Mouse (Mus musculus) bone marrow macrophage, adult 2 months (primary cell): Measurements from ENCODE around the gene Mis12.

ENCODE experiments used
- CTCF ChIP-seq: IDR thresholded peaks from 2 replicates; pipeline ENCODE4 v1.5.1; 2012; ENCODE audit warnings: low read depth, mild to moderate bottlenecking, low read length, moderate library complexity
- POLR2A ChIP-seq: IDR thresholded peaks from 2 replicates; pipeline ENCODE4 v1.6.1; 2012; ENCODE audit warnings: mild to moderate bottlenecking, low read depth, low read length, borderline replicate concordance

GRCm38 (mm10) chr11:70982030-70982429 lies 37.4 kb upstream of the Mis12 start:
- TF ChIP-seq CTCF (no peak), POLR2A (no peak)
